Mouse (Mus musculus): ENCODE results near the gene CK137956. TPM values are rescaled to one million over a fixed set of nuclear protein-coding genes. Genes with fewer than 3 reads are reported as not detected.

CK137956 gene
- polyA plus RNA-seq (2017; shearing (Covaris generic)), result not detected

GRCm38 (mm10) chr4:127970901-127971868 lies at the start of gene CK137956:
TSS of gene CK137956 (minus strand) at chr4:127970951.

GRCm38 (mm10) chr4:127987784-127988455 lies 17.2 kb upstream of the CK137956 start, which contains the start of gene Csmd2:
TSS of gene Csmd2 (plus strand) at chr4:127987857.

Other genes with a start within 250 kb of the CK137956 start
- not detected for gene Csmd2, start 16.9 kb upstream of the CK137956 start, polyA plus RNA-seq (2017; shearing (Covaris generic))

Data from CD4-positive, CD25-positive, alpha-beta regulatory T cell, adult 9 weeks (primary cell).